Mouse (Mus musculus) embryonic facial prominence, embryonic 14.5 days (tissue): ENCODE data around the gene Gm867. TPM values are rescaled to one million over a fixed set of nuclear protein-coding genes. Genes with fewer than 3 reads are reported as not detected.

Source experiments
- ATAC-seq: fragments of 200-750 bp; cut with Nextera tagmentation; 2 replicates; pipeline ENCODE4 v1.8.0; 2017; ENCODE audit warnings: low read depth, moderate number of reproducible peaks, moderate TSS enrichment
- DNase-seq: peaks from one replicate; pipeline ENCODE4 v3.0.0-alpha.2; 2015; ENCODE audit warnings: low spot score
- H3K27ac ChIP-seq: fragments of 300-500 bp; sonication (generic); replicated peaks from 2 replicates; pipeline ENCODE4 v1.5.1; 2014; ENCODE audit warnings: low read depth, mild to moderate bottlenecking, low read length, moderate library complexity
- H3K27me3 ChIP-seq: fragments of 300-500 bp; sonication (generic); replicated peaks from 2 replicates; pipeline ENCODE4 v1.6.1; 2014; ENCODE audit warnings: low read length; ENCODE audit not compliant: control insufficient read depth, insufficient read depth
- H3K36me3 ChIP-seq: fragments of 300-500 bp; sonication (generic); 2 replicates; pipeline ENCODE4 v1.6.1; 2014; ENCODE audit warnings: low read length, mixed read lengths; ENCODE audit not compliant: control insufficient read depth, insufficient read depth
- H3K4me1 ChIP-seq: fragments of 300-500 bp; sonication (generic); 2 replicates; pipeline ENCODE4 v1.6.1; 2014; ENCODE audit warnings: antibody characterized with exemption, low read length; ENCODE audit not compliant: control insufficient read depth, insufficient read depth
- H3K4me2 ChIP-seq: fragments of 300-500 bp; sonication (generic); 2 replicates; pipeline ENCODE4 v1.6.1; 2014; ENCODE audit warnings: low read depth, mild to moderate bottlenecking, low read length, moderate library complexity, mixed read lengths
- H3K4me3 ChIP-seq: fragments of 300-500 bp; sonication (generic); 2 replicates; pipeline ENCODE4 v1.5.1; 2014; ENCODE audit warnings: low read depth, mild to moderate bottlenecking, low read length
- H3K9ac ChIP-seq: fragments of 300-500 bp; sonication (generic); 2 replicates; pipeline ENCODE4 v1.6.1; 2014; ENCODE audit warnings: low read depth, mild to moderate bottlenecking, low read length, moderate library complexity, mixed read lengths
- H3K9me3 ChIP-seq: fragments of 300-500 bp; sonication (generic); 2 replicates; pipeline ENCODE4 v1.6.1; 2016; ENCODE audit warnings: low read length; ENCODE audit not compliant: control insufficient read depth
- WGBS: fragments of 180-500 bp; shearing (Covaris S2); extraction: QIAGEN DNeasy Blood & Tissue Kit; methylation state at CpG from one replicate; pipeline ENCODE4 v1.1.7; 2014; 5-methylcytosine and 5-hydroxymethylcytosine counted together
- polyA plus RNA-seq: library from polyadenylated mRNA; unstranded; fragments of >200 nt; fragmentation: Nextera tagmentation; extraction: Ambion mirVana; gene quantifications from 2 replicates; pipeline ENCODE4 v1.2.1, GENCODE M21; 2014

The Gm867 gene
- polyA plus RNA-seq, 1 experiment from 2014 or later, result 0.24 TPM

DNA sequence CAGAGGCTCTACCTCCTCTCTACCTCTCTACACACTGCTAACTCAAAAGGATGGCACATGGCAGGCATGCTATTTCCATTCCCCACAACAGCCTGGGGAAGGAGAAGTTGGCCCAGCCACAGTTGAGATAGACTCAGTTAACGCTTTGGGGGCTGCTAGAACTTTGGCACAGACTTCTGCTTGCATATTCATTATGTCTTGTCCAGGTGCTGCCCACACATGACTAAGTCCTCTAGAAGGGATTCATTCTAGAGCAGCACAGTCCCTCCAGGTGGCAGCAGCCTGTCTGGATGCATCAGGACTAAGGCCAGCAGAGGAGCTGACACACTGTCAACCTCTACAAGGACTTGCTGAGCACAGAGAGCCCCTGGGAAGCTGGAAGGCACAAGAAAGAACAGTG, 44.3 kb downstream of the Gm867 start:
- no peak overlapping the region for H3K4me2 ChIP-seq
- peaks cover 52% of the 10 kb centered on the region for H3K36me3 ChIP-seq
- H3K4me3 ChIP-seq, result no peak overlapping the region
- no peaks in the 10 kb centered on the region for H3K27me3 ChIP-seq
- no peaks in the 10 kb centered on the region for H3K9me3 ChIP-seq
- no peak overlapping the region for H3K9ac ChIP-seq
- no peak overlapping the region for H3K27ac ChIP-seq
- H3K4me1 ChIP-seq, result peaks cover 5% of the 10 kb centered on the region; the same call in 1 of the 2 replicates
- no peak for ATAC-seq
- WGBS, result 100% methylated on average over 1 of the region's 1 CpGs
- DNase-seq, result no peak

DNA sequence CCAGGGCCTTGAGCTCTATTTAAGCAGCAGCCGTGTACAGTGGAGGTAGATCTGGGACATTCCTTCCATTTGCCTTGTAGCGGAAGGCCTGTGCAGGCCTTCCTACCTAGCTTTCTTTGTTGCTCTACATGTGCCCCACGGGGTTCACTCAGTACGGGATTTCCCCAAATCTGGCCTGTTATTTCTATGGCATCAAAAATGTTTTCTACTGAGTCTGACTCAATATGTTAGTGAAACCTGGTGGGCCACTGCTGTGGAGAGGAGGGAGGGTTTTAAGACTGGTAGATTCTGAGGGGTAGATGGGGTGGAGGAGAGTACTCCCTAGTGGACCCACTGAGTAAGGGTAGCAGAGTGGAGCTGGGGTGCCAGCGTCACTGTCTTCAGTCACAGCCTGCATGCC, 44.7 kb downstream of the Gm867 start:
- H3K36me3 ChIP-seq, result peaks cover 47% of the 10 kb centered on the region
- no peaks in the 10 kb centered on the region for H3K27me3 ChIP-seq
- H3K4me3 ChIP-seq, result no peak overlapping the region
- 92% methylated on average over 5 of the region's 5 CpGs for WGBS
- no peaks in the 10 kb centered on the region for H3K9me3 ChIP-seq
- H3K27ac ChIP-seq, result no peak overlapping the region
- no peak overlapping the region for H3K9ac ChIP-seq
- DNase-seq (no peak), ATAC-seq (no peak)
- no peak overlapping the region for H3K4me2 ChIP-seq
- peaks cover 5% of the 10 kb centered on the region; the same call in 1 of the 2 replicates for H3K4me1 ChIP-seq

DNA sequence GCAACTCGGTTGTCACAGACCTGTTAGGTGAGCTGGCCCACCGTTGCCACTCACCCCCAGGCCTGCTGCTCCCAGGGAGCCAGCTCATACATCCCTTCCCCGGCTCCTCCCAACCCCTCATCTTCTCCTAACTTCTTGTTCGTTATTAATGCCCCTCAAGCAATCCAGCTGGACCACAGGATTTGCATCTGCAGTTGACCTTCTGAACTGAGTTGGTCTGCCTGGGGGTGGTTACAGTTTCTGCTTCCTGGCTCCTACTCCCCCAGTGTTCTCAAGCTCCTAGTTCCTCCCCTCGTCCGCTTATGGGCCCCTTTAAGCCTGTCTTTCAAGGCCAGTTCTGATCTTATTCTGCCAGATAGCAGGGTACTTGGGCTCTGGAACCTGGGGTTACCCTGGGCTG, 45.9 kb downstream of the Gm867 start:
- H3K9ac ChIP-seq, result no peak overlapping the region
- H3K4me2 ChIP-seq, result no peak overlapping the region
- ATAC-seq, result no peak
- H3K27me3 ChIP-seq, result no peaks in the 10 kb centered on the region
- 77% methylated on average over 6 of the region's 6 CpGs for WGBS
- H3K9me3 ChIP-seq, result no peaks in the 10 kb centered on the region
- peaks cover 5% of the 10 kb centered on the region; the same call in 1 of the 2 replicates for H3K4me1 ChIP-seq
- H3K27ac ChIP-seq, result no peak overlapping the region
- DNase-seq, result no peak
- no peak overlapping the region for H3K4me3 ChIP-seq
- H3K36me3 ChIP-seq, result peaks cover 41% of the 10 kb centered on the region

GRCm38 (mm10) chr10:75893089-75893750, 47.3 kb downstream of the Gm867 start, which contains the start of gene Derl3:
Gene Derl3 (plus strand): TSS chr10:75893413.
- Histone ChIP-seq H3K27ac (no peak within 1 kb of the TSS; the same call in 1 of the 2 replicates), H3K4me2 (peak within 1 kb of the TSS; percentile 76), H3K36me3 (peaks cover 34% of the 10 kb centered on the region), H3K27me3 (no peaks in the 10 kb centered on the region), H3K4me3 (peak within 1 kb of the TSS; percentile 38), H3K9me3 (no peaks in the 10 kb centered on the region), H3K9ac (peak within 1 kb of the TSS; percentile 56), H3K4me1 (peaks cover 5% of the 10 kb centered on the region; the same call in 1 of the 2 replicates)
- WGBS, result 2% methylated on average over 33 of the region's 51 CpGs
- DNase-seq (peak; percentile 99), ATAC-seq (peak; percentile 99)

- H3K9me3 ChIP-seq, result no peaks in the 10 kb centered on the region
- peaks cover 5% of the 10 kb centered on the region; the same call in 1 of the 2 replicates for H3K4me1 ChIP-seq
- no peak overlapping the region for H3K4me3 ChIP-seq
- H3K27ac ChIP-seq, result no peak overlapping the region
- H3K27me3 ChIP-seq, result no peaks in the 10 kb centered on the region
- ATAC-seq (no peak), DNase-seq (no peak)
- H3K4me2 ChIP-seq, result no peak overlapping the region
- no peak overlapping the region for H3K9ac ChIP-seq
- WGBS, result 38% methylated on average over 8 of the region's 8 CpGs
- peaks cover 8% of the 10 kb centered on the region for H3K36me3 ChIP-seq
Observed at GRCm38 (mm10) chr10:75889406-75890153, 50.9 kb downstream of the Gm867 start.

Other genes with a start within 250 kb of the Gm867 start
- gene Cabin1, start 176.3 kb downstream of the Gm867 start, polyA plus RNA-seq, result 23.5 and 36.0 TPM in 2 replicates
- gene Ddt, start 167.3 kb downstream of the Gm867 start, polyA plus RNA-seq, result 60.7 and 65.7 TPM in 2 replicates
- 0.51 TPM in 1 of 2 replicates, not detected in the other for gene Gm20441, start 159.7 kb downstream of the Gm867 start, polyA plus RNA-seq
- gene Gstt3, start 159.3 kb downstream of the Gm867 start, polyA plus RNA-seq, result 19.9 and 22.5 TPM in 2 replicates
- 16.0 and 18.4 TPM in 2 replicates for gene Gstt1, start 142.1 kb downstream of the Gm867 start, polyA plus RNA-seq
- gene Gstt4, start 118.1 kb downstream of the Gm867 start, polyA plus RNA-seq, result not detected in 2 replicates
- gene Gstt2, start 103.2 kb downstream of the Gm867 start, polyA plus RNA-seq, result 9.7 and 12.9 TPM in 2 replicates
- 1,291 and 1,408 TPM in 2 replicates for gene Mif, start 80.4 kb downstream of the Gm867 start, polyA plus RNA-seq
- 1.9 and 2.1 TPM in 2 replicates for gene Derl3, start 47.3 kb downstream of the Gm867 start, polyA plus RNA-seq
- gene Smarcb1, start 19.1 kb downstream of the Gm867 start, polyA plus RNA-seq, result 150 and 173 TPM in 2 replicates
- gene Chchd10, start 7.5 kb downstream of the Gm867 start, polyA plus RNA-seq, result 28.3 and 53.3 TPM in 2 replicates
- 53.6 and 72.3 TPM in 2 replicates for gene Mmp11, start 4.2 kb downstream of the Gm867 start, polyA plus RNA-seq
- 1.1 and 1.4 TPM in 2 replicates for gene Vpreb3, start 2.4 kb upstream of the Gm867 start, polyA plus RNA-seq
- gene Gm5134, start 13.8 kb upstream of the Gm867 start, polyA plus RNA-seq, result 0.07 and 0.17 TPM in 2 replicates
- 17.8 and 18.7 TPM in 2 replicates for gene Zfp280b, start 92.0 kb upstream of the Gm867 start, polyA plus RNA-seq
- gene Slc5a4b, start 170.3 kb upstream of the Gm867 start, polyA plus RNA-seq, result not detected in 2 replicates
- not detected in 2 replicates for gene Slc5a4a, start 206.8 kb upstream of the Gm867 start, polyA plus RNA-seq